ENCODE assay signal across 9 mouse cellular contexts in genomic region chr11:61377881-61378613, GRCm38 (mm10). TPM values are rescaled to one million over a fixed set of nuclear protein-coding genes. Genes with fewer than 3 reads are reported as not detected.
DNase-seq lines count a peak whose midpoint lies in the region; ATAC-seq and TF ChIP-seq lines count a peak whose summit lies in the region.
"Had no signal": no experiment of that assay in that cellular context is flagged by ENCODE, and none has a peak within 500 bp of the region (broad histone marks: within the 10 kb centered on the region; RNA-seq: fewer than 3 reads in every experiment).

TSS of gene Slc47a1 (minus strand) at chr11:61378345.

- H3K4me3 ChIP-seq in ES-Bruce4 (ENCODE audit: low read depth, low read length): peak within 1 kb of the TSS; percentile 54
- H3K4me3 ChIP-seq in heart, embryonic 12.5 days: peak within 1 kb of the TSS; percentile 40
- peak within 1 kb of the TSS; percentile 41 for H3K4me3 ChIP-seq in kidney, embryonic 15.5 days (replicated peaks)

- no peak for TF ChIP-seq CTCF in ES-Bruce4 (IDR thresholded peaks at IDR 0.05; ENCODE audit: low read depth, low read length)

- no peaks in the 10 kb centered on the region for H3K36me3 ChIP-seq in ES-Bruce4 (ENCODE audit: control insufficient read depth, insufficient read depth, low read length, poor library complexity, severe bottlenecking)
- no peaks in the 10 kb centered on the region for H3K36me3 ChIP-seq in heart, embryonic 12.5 days
- H3K36me3 ChIP-seq in kidney, embryonic 15.5 days: no peaks in the 10 kb centered on the region

- no peak for TF ChIP-seq EP300 in ES-Bruce4 (IDR thresholded peaks at IDR 0.05; ENCODE audit: insufficient read depth, low read depth, low read length)

- H3K4me2 ChIP-seq in heart, embryonic 12.5 days: peak within 1 kb of the TSS; percentile 79
- peak within 1 kb of the TSS; percentile 72 for H3K4me2 ChIP-seq in kidney, embryonic 15.5 days

- WGBS in heart, embryonic 12.5 days: 13% methylated on average over 39 of the region's 39 CpGs
- WGBS in kidney, embryonic 15.5 days: 13% methylated on average over 39 of the region's 39 CpGs

- ATAC-seq in heart, embryonic 12.5 days (ENCODE audit: insufficient number of reproducible peaks, low FRiP score): no peak
- ATAC-seq in kidney, embryonic 15.5 days (replicated peaks; ENCODE audit: low FRiP score): peak; percentile 54; the same call in 1 of the 2 replicates

- H3K4me1 ChIP-seq in ES-Bruce4 (ENCODE audit: control insufficient read depth, insufficient read depth, low read length): no peaks in the 10 kb centered on the region
- H3K4me1 ChIP-seq in heart, embryonic 12.5 days (replicated peaks): peaks cover 10% of the 10 kb centered on the region
- peaks cover 14% of the 10 kb centered on the region for H3K4me1 ChIP-seq in kidney, embryonic 15.5 days

- H3K27me3 ChIP-seq in ES-Bruce4 (ENCODE audit: control insufficient read depth, insufficient read depth, low read length, poor library complexity, severe bottlenecking): peaks cover 1% of the 10 kb centered on the region
- peaks cover 53% of the 10 kb centered on the region for H3K27me3 ChIP-seq in heart, embryonic 12.5 days (replicated peaks)
- peaks cover 53% of the 10 kb centered on the region for H3K27me3 ChIP-seq in kidney, embryonic 15.5 days

- TF ChIP-seq POLR2A in ES-Bruce4 (IDR thresholded peaks at IDR 0.05; ENCODE audit: insufficient read depth, low read length): no peak

- no peak within 1 kb of the TSS for H3K27ac ChIP-seq in ES-Bruce4 (ENCODE audit: insufficient read depth, low read length)
- H3K27ac ChIP-seq in heart, embryonic 12.5 days (ENCODE audit: poor library complexity, severe bottlenecking): no peak within 1 kb of the TSS
- H3K27ac ChIP-seq in kidney, embryonic 15.5 days: no peak within 1 kb of the TSS
- H3K27ac ChIP-seq: macrophage had no signal

- no peaks in the 10 kb centered on the region for H3K9me3 ChIP-seq in ES-Bruce4 (replicated peaks; ENCODE audit: control insufficient read depth, insufficient read depth, low read length, poor library complexity, severe bottlenecking)
- no peaks in the 10 kb centered on the region for H3K9me3 ChIP-seq in heart, embryonic 12.5 days (replicated peaks)
- no peaks in the 10 kb centered on the region for H3K9me3 ChIP-seq in kidney, embryonic 15.5 days (replicated peaks)

- DNase-seq in embryo, embryonic 11.5 days (ENCODE audit: low read depth, low spot score): peak; percentile 3
- peak; percentile 42 for DNase-seq in lung, postnatal 10 days
- peak; percentile 16 for DNase-seq in urinary bladder, postnatal 14 days (ENCODE audit: low spot score)
- no peak for DNase-seq in MN1 (ENCODE audit: low spot score)
- no peak for DNase-seq in layer of hippocampus, adult 8-10 months (ENCODE audit: low spot score in 2 of 2)

- peak within 1 kb of the TSS; percentile 50 for H3K9ac ChIP-seq in ES-Bruce4 (ENCODE audit: low read depth, poor library complexity, severe bottlenecking)
- H3K9ac ChIP-seq in heart, embryonic 12.5 days: peak within 1 kb of the TSS; percentile 71
- H3K9ac ChIP-seq in kidney, embryonic 15.5 days: 0 out of 2 replicates have a peak within 1 kb of the TSS, but pooled peaks have one; percentile 27

RNA-seq across cellular contexts. Expression of gene Slc47a1, which starts in this region (rescaled TPM):
- 0.43 TPM in 1 of 2 replicates, not detected in the other for polyA plus RNA-seq in ES-Bruce4 (2011; ENCODE audit: insufficient read depth, insufficient read length, low read depth, missing spikeins)
- polyA plus RNA-seq in heart, embryonic 12.5 days (2016; fragmentation: Nextera tagmentation; extraction: Ambion mirVana): 26.1 and 27.4 TPM in 2 replicates
- 23.5 and 24.8 TPM in 2 replicates for polyA plus RNA-seq in kidney, embryonic 15.5 days (2015; fragmentation: Nextera tagmentation; extraction: Ambion mirVana)
- 1 to 10 TPM; 1.3 to 2.1 (median 1.5) TPM for total RNA-seq in layer of hippocampus, adult 8-10 months (2022)
- polyA plus RNA-seq: macrophage had no signal

Comparison
In these comparisons a context has a peak if more than half of its experiments do, and no peak if none do; other contexts are left out.
1. RNA of gene Slc47a1 (polyA plus RNA-seq): 26.1 to 27.4 TPM in heart, embryonic 12.5 days and 23.5 to 24.8 TPM in kidney, embryonic 15.5 days; 0.43 TPM in ES-Bruce4; every median in the first group is over 10 times any median in the second.
2. DNase-seq: peak in embryo, embryonic 11.5 days (single experiment), lung, postnatal 10 days (single experiment) and urinary bladder, postnatal 14 days (single experiment); none in MN1 (single experiment) and layer of hippocampus, adult 8-10 months (0 of 2).
3. Peak in every context shown above with its lines, with median percentiles within 50 percentile points of each other: H3K4me3 ChIP-seq and H3K9ac ChIP-seq.